Mouse (Mus musculus) heart, postnatal 14 days (tissue): ENCODE data around the gene Gm49380. TPM values are rescaled to one million over a fixed set of nuclear protein-coding genes. Genes with fewer than 3 reads are reported as not detected.

ENCODE experiments used
- DNase-seq, 2 experiments: peaks; one replicate each; pipeline ENCODE4 v3.0.0; 2021 to 2022
- intact Hi-C: fragments of 180-260 bp; cut with DNase I; formaldehyde crosslinking; loops from one replicate; pipeline ENCODE4 v1.15.1; 2025
- total RNA-seq, 2 experiments: library from RNA; stranded (reverse); gene quantifications; 2 replicates each; pipeline ENCODE4 v1.2.3; 2021

Gene Gm49380
- total RNA-seq, 2 experiments from 2014 or later: 0.12 TPM; not detected in 1

GRCm38 (mm10) chr9:44096536-44096935 lies 16.8 kb downstream of the Gm49380 start:
- peak in 1 of 2 experiments; percentile 34 for DNase-seq
- intact Hi-C loops: no loop called here

- no peak for DNase-seq
- intact Hi-C loops: no loop called here
These were observed 17.5 kb downstream of the Gm49380 start for GRCm38 (mm10) chr9:44095781-44096180.

GRCm38 (mm10) chr9:44094737-44095136 lies 18.6 kb downstream of the Gm49380 start:
- intact Hi-C loops: no loop called here
- DNase-seq: no peak

GRCm38 (mm10) chr9:44093612-44094503 lies 19.4 kb downstream of the Gm49380 start:
- intact Hi-C loops: no loop called here
- DNase-seq: peak; percentile 79 to 88

GRCm38 (mm10) chr9:44088877-44089608 lies 24.3 kb downstream of the Gm49380 start:
- DNase-seq: no peak
- intact Hi-C loops: no loop called here

- DNase-seq: peak; percentile 51 to 54
- intact Hi-C loops: no loop called here
These were observed 25.4 kb downstream of the Gm49380 start for GRCm38 (mm10) chr9:44087761-44088455.

GRCm38 (mm10) chr9:44086960-44087359 lies 26.3 kb downstream of the Gm49380 start:
- DNase-seq: no peak

GRCm38 (mm10) chr9:44085741-44086665 lies 27.3 kb downstream of the Gm49380 start:
- peak; percentile 68 to 76 for DNase-seq

More at GRCm38 (mm10) chr9:44086960-44087359, 26.3 kb downstream of the Gm49380 start:
- intact Hi-C loops: no loop called here

GRCm38 (mm10) chr9:44085276-44085675 lies 28.0 kb downstream of the Gm49380 start:
- intact Hi-C loops: no loop called here
- no peak for DNase-seq

More at GRCm38 (mm10) chr9:44085741-44086665, 27.3 kb downstream of the Gm49380 start:
- intact Hi-C loops: no loop called here

GRCm38 (mm10) chr9:44084659-44085229 lies 28.6 kb downstream of the Gm49380 start:
- peak; percentile 97 for DNase-seq
- intact Hi-C loops: no loop called here

GRCm38 (mm10) chr9:44084236-44084635 lies 29.1 kb downstream of the Gm49380 start:
- intact Hi-C loops: no loop called here

GRCm38 (mm10) chr9:44083392-44084121 lies 29.7 kb downstream of the Gm49380 start:
- no peak for DNase-seq
- intact Hi-C loops: no loop called here

More at GRCm38 (mm10) chr9:44084236-44084635, 29.1 kb downstream of the Gm49380 start:
- DNase-seq: no peak

GRCm38 (mm10) chr9:44082266-44082665 lies 31.0 kb downstream of the Gm49380 start:
- no peak for DNase-seq
- intact Hi-C loops: no loop called here

- intact Hi-C loops: no loop called here
- no peak for DNase-seq
These were observed 31.7 kb downstream of the Gm49380 start for GRCm38 (mm10) chr9:44081581-44081980.

GRCm38 (mm10) chr9:44080953-44081352 lies 32.3 kb downstream of the Gm49380 start:
- peak; percentile 58 to 60 for DNase-seq
- intact Hi-C loops: no loop called here

- intact Hi-C loops: no loop called here
- DNase-seq: no peak
These were observed 33.1 kb downstream of the Gm49380 start for GRCm38 (mm10) chr9:44079997-44080780.

GRCm38 (mm10) chr9:44078955-44079756 lies 34.1 kb downstream of the Gm49380 start:
- peak; percentile 90 to 91 for DNase-seq
- intact Hi-C loops: no loop called here
